Mouse (Mus musculus): ENCODE results near the gene Nmt1. TPM values are rescaled to one million over a fixed set of nuclear protein-coding genes. Genes with fewer than 3 reads are reported as not detected.
A peak's percentile ranks its signal among the peaks of the same experiment; 100 is the strongest.

Nmt1 gene
- total RNA-seq, 2 experiments from 2014 or later = 43.8 to 51.9 TPM

DNA sequence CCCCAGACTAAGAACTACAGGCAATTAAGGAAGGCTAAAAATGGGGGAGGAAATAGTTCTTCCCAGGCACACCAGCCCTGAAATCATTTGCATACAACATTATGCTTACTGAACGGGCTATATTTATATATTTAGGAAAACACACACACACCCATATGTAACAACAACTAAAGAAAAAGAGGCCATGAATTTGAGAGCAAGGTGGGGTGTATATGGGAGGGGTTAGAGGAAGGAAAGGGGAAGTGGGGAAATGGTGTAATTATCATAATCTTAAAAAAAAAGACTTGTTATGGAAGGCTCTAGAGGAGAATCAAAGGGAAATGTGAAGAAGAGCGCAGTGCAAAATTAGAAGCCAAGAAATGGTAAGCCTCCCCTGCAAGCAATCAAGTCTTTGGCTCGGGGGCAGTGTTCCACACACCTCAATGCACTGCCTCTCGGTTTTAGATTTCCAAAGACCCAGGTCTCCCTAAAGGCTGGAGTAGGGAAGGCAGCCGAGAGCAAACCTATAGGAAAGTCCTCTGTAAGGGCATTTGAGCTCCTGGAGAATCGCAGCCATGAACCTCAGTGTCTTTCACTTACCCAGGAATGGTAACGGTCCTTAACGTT is 317 bp upstream of the Nmt1 start:
- Histone ChIP-seq H3K27ac (peak overlapping the region; percentile 95), H3K4me3 (peak overlapping the region; percentile 88)
- DNase-seq = peak; percentile 15
- intact Hi-C loops (cut with DNase I) = no loop called here
- TF ChIP-seq CTCF (IDR thresholded peaks at IDR 0.05) = no peak

DNA sequence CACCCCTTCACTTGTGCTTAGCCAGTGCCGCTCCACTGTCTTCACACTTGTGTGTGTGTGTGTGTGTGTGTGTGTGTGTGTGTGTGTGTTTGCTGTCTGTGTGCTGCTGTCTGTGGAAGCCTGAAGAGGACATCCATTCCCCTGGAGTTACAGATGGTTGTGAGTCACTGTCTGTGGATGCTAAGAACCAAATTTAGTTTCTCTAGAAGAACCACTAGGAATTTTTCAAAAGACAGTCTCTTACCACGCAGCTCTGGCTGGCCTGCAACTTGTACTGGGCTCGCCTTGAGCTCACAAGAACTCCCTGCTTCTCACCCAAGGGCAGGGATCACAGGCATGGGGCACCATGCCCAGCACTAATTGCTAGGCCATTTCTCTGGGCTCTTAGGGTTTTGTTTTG is 5.0 kb downstream of the Nmt1 start:
- Histone ChIP-seq H3K27ac (0 out of 2 replicates have a peak overlapping the region, but pooled peaks have one; percentile 0), H3K4me3 (no peak overlapping the region)
- intact Hi-C loops (cut with DNase I) = no loop called here
- no peak for DNase-seq
- no peak for TF ChIP-seq CTCF (IDR thresholded peaks at IDR 0.05)

DNA sequence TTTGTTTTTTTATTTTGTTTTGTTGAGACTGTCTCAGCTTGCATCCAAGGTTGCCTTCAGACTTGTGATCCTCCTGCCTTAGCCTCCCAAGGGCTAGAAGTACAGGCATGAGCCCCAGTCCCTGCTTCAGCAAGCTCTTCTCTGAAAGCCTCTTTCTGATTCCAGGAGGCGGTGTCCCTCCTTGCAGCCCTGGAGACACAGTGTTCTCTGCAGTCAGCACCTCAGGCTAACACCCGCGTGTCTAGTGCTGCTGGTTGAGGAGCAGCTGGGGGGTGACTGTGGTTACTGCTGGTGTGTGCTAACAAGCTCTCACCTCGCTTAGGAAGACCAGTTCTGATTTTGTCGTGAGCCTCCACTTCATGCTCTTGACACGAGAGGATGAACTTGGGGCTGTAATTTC is 7.0 kb downstream of the Nmt1 start:
- Histone ChIP-seq H3K4me3 (no peak overlapping the region), H3K27ac (no peak overlapping the region)
- intact Hi-C loops (cut with DNase I) = no loop called here
- no peak for DNase-seq
- no peak for TF ChIP-seq CTCF (IDR thresholded peaks at IDR 0.05)

- H3K27ac ChIP-seq = peak overlapping the region; percentile 68
- DNase-seq = peak; percentile 43
- no peak for TF ChIP-seq CTCF (IDR thresholded peaks at IDR 0.05)
- intact Hi-C loops (cut with DNase I) = loop anchor here (2.0 kb wide), 1 partner anchor 14 kb away; no protein-coding TSS in a partner anchor
- H3K4me3 ChIP-seq = no peak overlapping the region
Observed at GRCm38 (mm10) chr11:103036881-103037465, 9.0 kb downstream of the Nmt1 start.

- intact Hi-C loops (cut with DNase I) = no loop called here
- TF ChIP-seq CTCF (IDR thresholded peaks at IDR 0.05) = no peak
Observed at GRCm38 (mm10) chr11:103038037-103038436, 10.0 kb downstream of the Nmt1 start.

DNA sequence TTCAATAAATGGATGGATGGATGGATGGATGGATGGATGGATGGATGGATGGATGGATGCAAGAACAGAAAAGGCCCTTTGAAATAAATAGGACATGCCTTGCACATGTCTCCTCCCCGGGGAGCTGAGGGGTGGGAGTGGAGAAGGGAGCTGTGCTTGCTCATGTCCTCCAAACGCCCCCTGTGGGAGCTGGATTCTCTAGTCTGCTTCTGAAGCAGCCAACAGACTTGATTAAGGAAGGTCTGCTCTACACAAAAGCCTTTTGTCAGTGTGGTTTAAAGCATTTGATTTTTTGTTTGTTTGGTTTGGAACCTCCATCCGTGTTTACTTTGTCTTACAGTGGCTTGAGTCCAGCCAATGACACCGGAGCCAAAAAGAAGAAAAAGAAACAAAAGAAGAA is 14.8 kb downstream of the Nmt1 start:
- peak; percentile 28 for DNase-seq
- intact Hi-C loops (cut with DNase I) = no loop called here
- H3K4me3 ChIP-seq = no peak overlapping the region
- TF ChIP-seq CTCF (IDR thresholded peaks at IDR 0.05) = no peak
- no peak overlapping the region for H3K27ac ChIP-seq

More at GRCm38 (mm10) chr11:103038037-103038436, 10.0 kb downstream of the Nmt1 start:
- peak; percentile 10 for DNase-seq
- Histone ChIP-seq H3K27ac (peak overlapping the region; percentile 68), H3K4me3 (no peak overlapping the region)

- intact Hi-C loops (cut with DNase I) = no loop called here
- no peak for DNase-seq
- Histone ChIP-seq H3K27ac (no peak overlapping the region), H3K4me3 (no peak overlapping the region)
- no peak for TF ChIP-seq CTCF (IDR thresholded peaks at IDR 0.05)
Observed at GRCm38 (mm10) chr11:103043982-103044381, 16.0 kb downstream of the Nmt1 start.

GRCm38 (mm10) chr11:103046286-103046685 is 18.3 kb downstream of the Nmt1 start:
- TF ChIP-seq CTCF (IDR thresholded peaks at IDR 0.05) = no peak

GRCm38 (mm10) chr11:103049611-103050010 is 21.6 kb downstream of the Nmt1 start:
- peak overlapping the region; percentile 93 for H3K27ac ChIP-seq
- DNase-seq = no peak
- intact Hi-C loops (cut with DNase I) = loop anchor here (2.0 to 5.0 kb wide), 2 partner anchors 13 to 147 kb away; partner anchors contain the start of gene Gfap
- no peak for TF ChIP-seq CTCF (IDR thresholded peaks at IDR 0.05)
- H3K4me3 ChIP-seq = no peak overlapping the region

More at GRCm38 (mm10) chr11:103046286-103046685, 18.3 kb downstream of the Nmt1 start:
- no peak for DNase-seq
- intact Hi-C loops (cut with DNase I) = no loop called here
- Histone ChIP-seq H3K27ac (no peak overlapping the region), H3K4me3 (no peak overlapping the region)

GRCm38 (mm10) chr11:103050153-103050552 is 22.2 kb downstream of the Nmt1 start:
- Histone ChIP-seq H3K4me3 (peak overlapping the region; percentile 41; the same call in 1 of the 2 replicates), H3K27ac (peak overlapping the region; percentile 93)
- intact Hi-C loops (cut with DNase I) = loop anchor here (2.0 to 5.0 kb wide), 2 partner anchors 13 to 148 kb away; partner anchors contain the start of gene Gfap
- peak; percentile 89 for DNase-seq
- no peak for TF ChIP-seq CTCF (IDR thresholded peaks at IDR 0.05)

DNA sequence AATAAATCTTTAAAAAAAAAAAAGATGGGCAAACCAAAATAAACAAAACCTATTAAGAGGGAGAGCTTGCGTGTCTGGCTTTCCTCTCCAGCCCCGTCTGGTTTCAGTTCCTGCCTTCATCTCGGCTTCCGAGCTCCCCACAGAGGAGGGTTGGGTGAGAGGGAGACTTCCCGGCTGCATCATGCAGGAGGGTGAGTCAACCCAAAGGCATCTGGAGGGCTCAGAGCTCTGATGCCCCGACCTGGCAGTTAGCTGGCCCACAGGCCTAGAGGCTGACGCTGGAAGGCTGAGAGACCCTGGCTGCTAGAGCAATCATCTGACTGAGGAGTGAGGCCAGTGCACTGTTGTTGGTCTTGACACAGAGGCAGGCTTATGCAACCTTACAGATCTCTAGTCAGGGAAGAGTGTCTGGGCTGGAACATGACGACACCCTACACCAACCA is 23.3 kb downstream of the Nmt1 start:
- Histone ChIP-seq H3K27ac (peak overlapping the region; percentile 93), H3K4me3 (peak overlapping the region; percentile 40)
- no peak for TF ChIP-seq CTCF (IDR thresholded peaks at IDR 0.05)
- intact Hi-C loops (cut with DNase I) = loop anchor here (2.0 to 5.0 kb wide), 2 partner anchors 14 to 149 kb away; partner anchors contain the start of gene Gfap
- peak; percentile 90 for DNase-seq

DNA sequence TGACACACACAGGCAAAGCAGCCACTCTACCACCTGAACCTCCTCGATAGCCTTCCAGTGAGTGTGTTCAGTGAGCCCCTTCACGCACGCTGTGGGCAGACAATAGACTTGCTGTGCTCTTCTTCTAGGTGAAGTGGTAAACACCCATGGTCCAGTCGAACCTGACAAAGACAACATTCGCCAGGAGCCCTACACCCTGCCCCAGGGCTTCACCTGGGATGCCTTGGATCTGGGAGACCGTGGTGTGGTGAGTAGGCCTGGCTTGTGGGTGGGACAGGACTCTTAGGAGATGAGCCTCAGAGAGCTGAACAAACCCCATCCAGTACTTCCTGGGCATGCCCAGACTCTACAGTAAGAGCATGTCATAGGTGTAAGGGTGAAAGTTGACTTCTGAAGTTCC is 24.1 kb downstream of the Nmt1 start:
- Histone ChIP-seq H3K27ac (peak overlapping the region; percentile 93), H3K4me3 (peak overlapping the region; percentile 40)
- intact Hi-C loops (cut with DNase I) = loop anchor here (5.0 kb wide), 1 partner anchor 150 kb away; the partner anchor contains the start of gene Gfap
- DNase-seq = peak; percentile 20
- TF ChIP-seq CTCF (IDR thresholded peaks at IDR 0.05) = no peak
